20 mouse cellular contexts compared by ENCODE assay signal in genomic region chr17:34956340-34956739, GRCm38 (mm10). TPM values are rescaled to one million over a fixed set of nuclear protein-coding genes. Genes with fewer than 3 reads are reported as not detected.
A peak's percentile ranks its signal among the peaks of the same experiment; 100 is the strongest.
DNase-seq lines count a peak whose midpoint lies in the region; ATAC-seq and TF ChIP-seq lines count a peak whose summit lies in the region.
"Had no signal": no experiment of that assay in that cellular context is flagged by ENCODE, and none has a peak within 500 bp of the region (broad histone marks: within the 10 kb centered on the region; RNA-seq: fewer than 3 reads in every experiment).

No protein-coding gene starts in this region.

- no peaks in the 10 kb centered on the region for H3K36me3 ChIP-seq in kidney, postnatal 0 days (ENCODE audit: insufficient read depth, low read length)
- H3K36me3 ChIP-seq in stomach, postnatal 0 days (ENCODE audit: control insufficient read depth, insufficient read depth, low read length) = no peaks in the 10 kb centered on the region

- H3K4me3 ChIP-seq in kidney, postnatal 0 days (replicated peaks; ENCODE audit: low read depth, low read length) = no peak overlapping the region
- H3K4me3 ChIP-seq in stomach, postnatal 0 days (ENCODE audit: low read depth, low read length) = no peak overlapping the region

- ATAC-seq in kidney, postnatal 0 days (replicated peaks; ENCODE audit: low FRiP score, low read depth) = no peak
- ATAC-seq in stomach, postnatal 0 days (ENCODE audit: low FRiP score, low TSS enrichment) = no peak

- peak; percentile 70 for TF ChIP-seq CTCF in kidney, postnatal 0 days (IDR thresholded peaks at IDR 0.05; ENCODE audit: low read depth)
- peak; percentile 81 for TF ChIP-seq CTCF in stomach, postnatal 0 days (IDR thresholded peaks at IDR 0.05; ENCODE audit: low read depth)

- no peak overlapping the region for H3K27ac ChIP-seq in kidney, postnatal 0 days
- H3K27ac ChIP-seq in stomach, postnatal 0 days (replicated peaks) = no peak overlapping the region

- H3K9me3 ChIP-seq in kidney, postnatal 0 days (replicated peaks; ENCODE audit: low read length) = no peaks in the 10 kb centered on the region
- no peaks in the 10 kb centered on the region for H3K9me3 ChIP-seq in stomach, postnatal 0 days (ENCODE audit: control insufficient read depth, low read length)

- peak; percentile 19 for DNase-seq in embryo, embryonic 11 days
- no peak for DNase-seq in embryo, embryonic 9.5 days (ENCODE audit: extremely low spot score)
- peak; percentile 84 for DNase-seq in kidney, postnatal 0 days (ENCODE audit: low spot score)
- DNase-seq in kidney, postnatal 4 days = no peak
- DNase-seq in thymus, postnatal 0 days (ENCODE audit: low spot score) = peak; percentile 40
- DNase-seq in thymus, postnatal 36 days = no peak
- DNase-seq in stomach, postnatal 0 days (ENCODE audit: low spot score) = no peak
- no peak for DNase-seq in heart, postnatal 36 days
- DNase-seq: cerebellum, adult 9-10 months; kidney, adult 2 months; right cerebral cortex, adult 18-20 months had no signal

- H3K9ac ChIP-seq in kidney, postnatal 0 days (ENCODE audit: low read depth, low read length) = no peak overlapping the region
- H3K9ac ChIP-seq in stomach, postnatal 0 days (ENCODE audit: low read length) = no peak overlapping the region

- H3K4me1 ChIP-seq in kidney, postnatal 0 days (replicated peaks; ENCODE audit: insufficient read depth, low read length) = 0 out of 2 replicates have a peak, but pooled peaks cover 5% of the 10 kb centered on the region
- 0 out of 2 replicates have a peak, but pooled peaks cover under 1% of the 10 kb centered on the region for H3K4me1 ChIP-seq in stomach, postnatal 0 days (replicated peaks; ENCODE audit: control insufficient read depth, insufficient read depth)

- H3K4me2 ChIP-seq in kidney, postnatal 0 days (ENCODE audit: low read length) = no peak overlapping the region
- H3K4me2 ChIP-seq in stomach, postnatal 0 days (replicated peaks; ENCODE audit: low read depth) = no peak overlapping the region

- H3K27me3 ChIP-seq in kidney, postnatal 0 days (ENCODE audit: insufficient read depth, low read length) = no peaks in the 10 kb centered on the region
- H3K27me3 ChIP-seq in stomach, postnatal 0 days (ENCODE audit: control insufficient read depth, insufficient read depth, low read length) = no peaks in the 10 kb centered on the region

- WGBS in kidney, postnatal 0 days = 32% methylated on average over 1 of the region's 1 CpGs
- 31% methylated on average over 1 of the region's 1 CpGs for WGBS in stomach, postnatal 0 days

- no peak for TF ChIP-seq EP300 in stomach, postnatal 0 days (optimal IDR thresholded peaks at IDR 0.05)

- intact Hi-C loops in heart, postnatal 36 days (cut with DNase I) = no loop called here

RNA-seq across cellular contexts. Expression of gene Hspa1b, which starts 2.7 kb away (rescaled TPM):
- polyA plus RNA-seq in kidney, postnatal 0 days (2015; fragmentation: Nextera tagmentation; extraction: Ambion mirVana) = 2.2 and 2.6 TPM in 2 replicates
- polyA plus RNA-seq in thymus, postnatal 0 days (2015; fragmentation: Nextera tagmentation; extraction: Ambion mirVana) = 0.72 and 0.83 TPM in 2 replicates
- polyA plus RNA-seq in stomach, postnatal 0 days (2015; fragmentation: Nextera tagmentation; extraction: Ambion mirVana) = 3.0 TPM in 2 replicates
- 1 to 10 TPM; 2.8 to 4.5 TPM for total RNA-seq in heart, postnatal 36 days (2021)

RNA-seq across cellular contexts. Expression of gene Gm20481, which starts 13.4 kb away (rescaled TPM):
- not detected in 2 replicates for polyA plus RNA-seq in kidney, postnatal 0 days (2015; fragmentation: Nextera tagmentation; extraction: Ambion mirVana)
- not detected in 2 replicates for polyA plus RNA-seq in thymus, postnatal 0 days (2015; fragmentation: Nextera tagmentation; extraction: Ambion mirVana)
- polyA plus RNA-seq in stomach, postnatal 0 days (2015; fragmentation: Nextera tagmentation; extraction: Ambion mirVana) = not detected in 2 replicates
- total RNA-seq in heart, postnatal 36 days (2021) = not detected
- total RNA-seq: heart, adult 8-10 months; hematopoietic stem cell, adult 5-6 weeks; layer of hippocampus, adult 8-10 months; left cerebral cortex, postnatal 10 days; liver, adult 2 months had no signal
- polyA plus RNA-seq: embryonic facial prominence, embryonic 11.5 days; kidney, adult 2 months; liver, adult 2 months; neural tube, embryonic 14.5 days; spleen, adult 2 months; testis, adult 2 months had no signal

RNA-seq across cellular contexts. Expression of gene Hspa1a, which starts 15.6 kb away (rescaled TPM):
- polyA plus RNA-seq in kidney, postnatal 0 days (2015; fragmentation: Nextera tagmentation; extraction: Ambion mirVana) = 22.4 and 23.5 TPM in 2 replicates
- 6.8 and 7.6 TPM in 2 replicates for polyA plus RNA-seq in thymus, postnatal 0 days (2015; fragmentation: Nextera tagmentation; extraction: Ambion mirVana)
- 24.1 and 25.9 TPM in 2 replicates for polyA plus RNA-seq in stomach, postnatal 0 days (2015; fragmentation: Nextera tagmentation; extraction: Ambion mirVana)
- total RNA-seq in heart, postnatal 36 days (2021) = 1 to 10 TPM; 4.2 to 4.6 TPM

RNA-seq across cellular contexts. Expression of gene Hspa1l, which starts 16.2 kb away (rescaled TPM):
- 0.54 and 0.72 TPM in 2 replicates for polyA plus RNA-seq in kidney, postnatal 0 days (2015; fragmentation: Nextera tagmentation; extraction: Ambion mirVana)
- polyA plus RNA-seq in thymus, postnatal 0 days (2015; fragmentation: Nextera tagmentation; extraction: Ambion mirVana) = 0.09 and 0.27 TPM in 2 replicates
- 0.25 and 0.48 TPM in 2 replicates for polyA plus RNA-seq in stomach, postnatal 0 days (2015; fragmentation: Nextera tagmentation; extraction: Ambion mirVana)
- 1 to 10 TPM; 7.8 to 9.2 TPM for total RNA-seq in heart, postnatal 36 days (2021)
- polyA plus RNA-seq: liver, adult 2 months had no signal

RNA-seq across cellular contexts. Expression of gene Neu1, which starts 25.3 kb away (rescaled TPM):
- polyA plus RNA-seq in kidney, postnatal 0 days (2015; fragmentation: Nextera tagmentation; extraction: Ambion mirVana) = 92.0 and 101 TPM in 2 replicates
- polyA plus RNA-seq in thymus, postnatal 0 days (2015; fragmentation: Nextera tagmentation; extraction: Ambion mirVana) = 25.7 and 28.2 TPM in 2 replicates
- 18.3 and 18.9 TPM in 2 replicates for polyA plus RNA-seq in stomach, postnatal 0 days (2015; fragmentation: Nextera tagmentation; extraction: Ambion mirVana)
- 10 to 100 TPM; 13.2 to 16.5 TPM for total RNA-seq in heart, postnatal 36 days (2021)

Comparison
In these comparisons a context has a peak if more than half of its experiments do, and no peak if none do; other contexts are left out.
1. DNase-seq: peak in embryo, embryonic 11 days (single experiment), kidney, postnatal 0 days (single experiment) and thymus, postnatal 0 days (single experiment); none in embryo, embryonic 9.5 days (single experiment), kidney, postnatal 4 days (0 of 2), thymus, postnatal 36 days (0 of 2), stomach, postnatal 0 days (single experiment) and heart, postnatal 36 days (0 of 2).